Mouse (Mus musculus): ENCODE measurements around the gene Gm10135. TPM values are rescaled to one million over a fixed set of nuclear protein-coding genes. Genes with fewer than 3 reads are reported as not detected.
"Not testable (repeated sequence)": the region's sequence is repeated elsewhere in the genome, so short reads cannot be mapped to it uniquely, and the experiment has no call there.

The Gm10135 gene
- polyA plus RNA-seq, 1 experiment from 2014 or later: not detected

- H3K9ac ChIP-seq (ENCODE audit: low read depth, low read length): peak within 1 kb of the TSS; percentile 65
- H3K27ac ChIP-seq (ENCODE audit: low read depth, low read length): no peak within 1 kb of the TSS
- H3K36me3 ChIP-seq (ENCODE audit: control insufficient read depth, insufficient read depth, low read length): no peaks in the 10 kb centered on the region
- 7% methylated on average over 60 of the region's 65 CpGs for WGBS
- no peaks in the 10 kb centered on the region for H3K9me3 ChIP-seq (ENCODE audit: control insufficient read depth, low read length)
- 0 out of 2 replicates have a peak, but pooled peaks cover 4% of the 10 kb centered on the region for H3K4me1 ChIP-seq (ENCODE audit: control insufficient read depth, insufficient read depth, low read depth, low read length)
- peak within 1 kb of the TSS; percentile 48 for H3K4me3 ChIP-seq (ENCODE audit: low read length)
- ATAC-seq: peak; percentile 92
- no peaks in the 10 kb centered on the region; the same call in 1 of the 2 replicates for H3K27me3 ChIP-seq (replicated peaks; ENCODE audit: control insufficient read depth, insufficient read depth, low read length)
- H3K4me2 ChIP-seq (ENCODE audit: low read length): peak within 1 kb of the TSS; percentile 70
Observed at GRCm38 (mm10) chr5:73006784-73007581, 32.5 kb upstream of the Gm10135 start, which contains the start of gene Slc10a4. TSS of gene Slc10a4 (plus strand) at chr5:73006883.

DNA sequence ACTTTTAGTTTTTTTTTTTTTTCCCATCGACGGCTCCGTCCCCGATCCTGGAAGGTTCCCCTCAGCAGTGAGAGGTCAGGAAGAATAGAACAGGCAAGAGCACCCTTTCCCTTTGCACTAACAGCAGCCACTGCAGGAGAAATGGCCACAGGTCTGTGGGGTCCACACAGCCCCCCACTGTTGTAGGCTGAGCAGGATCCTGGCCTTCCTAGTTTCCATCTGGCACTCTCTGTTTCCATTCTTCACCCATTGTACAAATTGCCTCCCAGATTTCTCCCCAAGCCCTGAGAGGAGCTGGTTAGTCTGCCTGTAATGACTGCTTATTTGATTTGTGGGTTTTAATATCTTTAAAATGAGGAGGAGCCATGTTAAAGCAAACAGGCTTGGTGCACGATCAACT is 29.5 kb upstream of the Gm10135 start:
- Histone ChIP-seq H3K27me3 (replicated peaks; ENCODE audit: control insufficient read depth, insufficient read depth, low read length) (no peaks in the 10 kb centered on the region; the same call in 1 of the 2 replicates), H3K9ac (ENCODE audit: low read depth, low read length) (no peak overlapping the region), H3K4me1 (ENCODE audit: control insufficient read depth, insufficient read depth, low read depth, low read length) (0 out of 2 replicates have a peak, but pooled peaks cover 4% of the 10 kb centered on the region), H3K4me3 (ENCODE audit: low read length) (no peak overlapping the region), H3K27ac (ENCODE audit: low read depth, low read length) (no peak overlapping the region), H3K4me2 (ENCODE audit: low read length) (no peak overlapping the region), H3K9me3 (ENCODE audit: control insufficient read depth, low read length) (no peaks in the 10 kb centered on the region), H3K36me3 (ENCODE audit: control insufficient read depth, insufficient read depth, low read length) (no peaks in the 10 kb centered on the region)
- WGBS: 84% methylated on average over 5 of the region's 5 CpGs
- ATAC-seq: no peak

DNA sequence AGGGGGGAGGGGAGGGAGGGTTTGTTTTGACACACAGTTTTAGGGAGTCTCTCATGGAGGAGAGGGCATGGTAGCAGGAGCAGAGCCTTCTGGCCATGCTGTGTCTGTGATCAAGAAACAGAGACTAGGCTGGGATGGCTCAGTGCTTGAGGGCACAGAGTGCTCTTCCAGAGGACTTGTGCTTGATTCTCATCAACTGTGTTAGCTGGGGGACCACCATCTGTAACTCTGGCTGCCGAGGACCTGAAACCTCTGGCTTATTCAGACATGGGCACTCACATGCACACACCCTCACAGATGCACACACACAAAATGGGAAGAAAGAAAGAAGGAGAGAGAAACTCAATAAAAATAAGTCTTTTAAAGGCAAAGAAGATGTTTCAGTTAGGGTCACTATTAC is 24.0 kb upstream of the Gm10135 start:
- H3K4me3 ChIP-seq (ENCODE audit: low read length); H3K9me3 ChIP-seq (ENCODE audit: control insufficient read depth, low read length); ATAC-seq; H3K4me2 ChIP-seq (ENCODE audit: low read length); H3K4me1 ChIP-seq (ENCODE audit: control insufficient read depth, insufficient read depth, low read depth, low read length); H3K27ac ChIP-seq (ENCODE audit: low read depth, low read length); H3K36me3 ChIP-seq (ENCODE audit: control insufficient read depth, insufficient read depth, low read length); H3K27me3 ChIP-seq (replicated peaks; ENCODE audit: control insufficient read depth, insufficient read depth, low read length); H3K9ac ChIP-seq (ENCODE audit: low read depth, low read length): not testable (repeated sequence)
- 83% methylated on average over 1 of the region's 1 CpGs for WGBS

DNA sequence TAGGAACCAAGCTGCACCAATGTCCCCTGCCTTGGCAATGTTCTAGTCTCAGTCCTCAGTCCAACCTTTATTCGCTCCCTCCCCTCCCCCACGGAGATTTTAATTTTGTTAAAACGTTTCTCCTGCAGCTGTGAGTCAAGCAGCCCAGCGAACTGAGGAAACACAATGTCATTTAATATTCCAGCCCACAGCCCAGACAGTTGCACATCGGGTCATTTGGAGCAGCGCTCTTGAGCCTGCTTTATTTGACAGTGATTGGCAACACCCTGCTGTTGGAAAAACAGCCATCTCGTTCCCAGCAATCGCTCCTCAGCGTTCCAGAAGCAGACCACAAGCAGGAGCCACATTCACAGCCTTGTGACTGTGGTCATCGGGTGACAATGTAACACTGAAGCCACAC is 20.9 kb upstream of the Gm10135 start:
- no peaks in the 10 kb centered on the region for H3K9me3 ChIP-seq (ENCODE audit: control insufficient read depth, low read length)
- H3K27ac ChIP-seq (ENCODE audit: low read depth, low read length): no peak overlapping the region
- H3K4me1 ChIP-seq (ENCODE audit: control insufficient read depth, insufficient read depth, low read depth, low read length): peaks cover 3% of the 10 kb centered on the region; the same call in 1 of the 2 replicates
- no peaks in the 10 kb centered on the region for H3K27me3 ChIP-seq (replicated peaks; ENCODE audit: control insufficient read depth, insufficient read depth, low read length)
- H3K4me3 ChIP-seq (ENCODE audit: low read length): no peak overlapping the region
- no peaks in the 10 kb centered on the region for H3K36me3 ChIP-seq (ENCODE audit: control insufficient read depth, insufficient read depth, low read length)
- H3K9ac ChIP-seq (ENCODE audit: low read depth, low read length): no peak overlapping the region
- peak overlapping the region; percentile 34 for H3K4me2 ChIP-seq (ENCODE audit: low read length)
- 0 out of 2 replicates have a peak, but pooled peaks have one; percentile 45 for ATAC-seq
- WGBS: 16% methylated on average over 10 of the region's 10 CpGs

DNA sequence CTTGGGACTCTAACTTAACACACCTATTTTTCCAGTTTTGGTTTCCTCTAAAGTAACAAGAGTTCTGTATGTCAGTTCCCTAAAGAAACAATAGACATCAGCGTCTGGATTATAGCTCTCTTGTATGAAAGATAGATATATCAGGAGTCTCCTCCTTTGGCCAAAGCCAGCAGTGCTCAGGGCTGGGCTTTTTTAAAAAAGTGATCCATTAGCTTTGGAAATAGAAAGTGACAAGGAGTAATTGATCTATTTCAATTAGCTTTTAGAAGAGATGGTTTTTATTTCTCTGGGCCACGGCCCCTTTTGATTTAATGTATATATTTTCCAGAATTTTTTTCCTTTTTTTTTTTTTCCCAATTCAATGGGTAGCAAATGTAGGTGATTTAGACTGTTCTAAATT is 20.4 kb upstream of the Gm10135 start:
- no peaks in the 10 kb centered on the region for H3K36me3 ChIP-seq (ENCODE audit: control insufficient read depth, insufficient read depth, low read length)
- H3K9me3 ChIP-seq (ENCODE audit: control insufficient read depth, low read length): no peaks in the 10 kb centered on the region
- no peaks in the 10 kb centered on the region for H3K27me3 ChIP-seq (replicated peaks; ENCODE audit: control insufficient read depth, insufficient read depth, low read length)
- H3K4me2 ChIP-seq (ENCODE audit: low read length): no peak overlapping the region; the same call in 1 of the 2 replicates
- H3K9ac ChIP-seq (ENCODE audit: low read depth, low read length): no peak overlapping the region
- whole genome bisulfite sequencing: 28% methylated on average over 2 of the region's 2 CpGs
- no peak for ATAC-seq
- no peak overlapping the region for H3K27ac ChIP-seq (ENCODE audit: low read depth, low read length)
- peaks cover 3% of the 10 kb centered on the region; the same call in 1 of the 2 replicates for H3K4me1 ChIP-seq (ENCODE audit: control insufficient read depth, insufficient read depth, low read depth, low read length)
- H3K4me3 ChIP-seq (ENCODE audit: low read length): no peak overlapping the region

- peaks cover 3% of the 10 kb centered on the region; the same call in 1 of the 2 replicates for H3K4me1 ChIP-seq (ENCODE audit: control insufficient read depth, insufficient read depth, low read depth, low read length)
- H3K27ac ChIP-seq (ENCODE audit: low read depth, low read length): no peak overlapping the region
- no peaks in the 10 kb centered on the region for H3K27me3 ChIP-seq (replicated peaks; ENCODE audit: control insufficient read depth, insufficient read depth, low read length)
- no peaks in the 10 kb centered on the region for H3K36me3 ChIP-seq (ENCODE audit: control insufficient read depth, insufficient read depth, low read length)
- H3K9ac ChIP-seq (ENCODE audit: low read depth, low read length): no peak overlapping the region
- ATAC-seq: no peak
- H3K4me2 ChIP-seq (ENCODE audit: low read length): no peak overlapping the region
- H3K4me3 ChIP-seq (ENCODE audit: low read length): no peak overlapping the region
- H3K9me3 ChIP-seq (ENCODE audit: control insufficient read depth, low read length): no peaks in the 10 kb centered on the region
- 26% methylated on average over 8 of the region's 8 CpGs for WGBS
Observed at GRCm38 (mm10) chr5:72994424-72994823, 19.9 kb upstream of the Gm10135 start.

DNA sequence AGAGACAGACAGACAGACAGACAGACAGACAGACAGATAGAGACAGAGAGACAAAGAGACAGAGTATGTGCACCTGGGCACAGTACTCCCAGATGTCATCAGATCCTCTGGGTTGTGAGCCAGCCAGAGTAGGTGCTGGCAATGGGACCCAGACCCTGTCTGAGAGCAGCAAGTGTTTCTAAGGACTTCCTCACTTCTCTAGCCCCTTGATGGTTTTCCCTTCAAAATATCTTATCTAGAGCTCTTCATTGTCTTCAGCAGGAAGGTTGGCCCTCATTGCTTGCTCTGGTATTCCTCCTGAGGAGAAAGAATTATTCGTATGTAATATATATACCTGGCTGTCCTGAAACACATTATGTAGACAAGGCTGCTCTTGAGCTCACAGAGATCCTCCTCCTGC is 18.0 kb upstream of the Gm10135 start:
- 89% methylated on average over 1 of the region's 1 CpGs for WGBS
- no peak overlapping the region for H3K27ac ChIP-seq (ENCODE audit: low read depth, low read length)
- H3K4me2 ChIP-seq (ENCODE audit: low read length): no peak overlapping the region
- H3K27me3 ChIP-seq (replicated peaks; ENCODE audit: control insufficient read depth, insufficient read depth, low read length): no peaks in the 10 kb centered on the region
- H3K36me3 ChIP-seq (ENCODE audit: control insufficient read depth, insufficient read depth, low read length): no peaks in the 10 kb centered on the region
- no peak for ATAC-seq
- no peak overlapping the region for H3K4me3 ChIP-seq (ENCODE audit: low read length)
- no peak overlapping the region for H3K9ac ChIP-seq (ENCODE audit: low read depth, low read length)
- H3K4me1 ChIP-seq (ENCODE audit: control insufficient read depth, insufficient read depth, low read depth, low read length): peaks cover 3% of the 10 kb centered on the region; the same call in 1 of the 2 replicates
- H3K9me3 ChIP-seq (ENCODE audit: control insufficient read depth, low read length): no peaks in the 10 kb centered on the region

GRCm38 (mm10) chr5:72989756-72990155 is 15.3 kb upstream of the Gm10135 start:
- Histone ChIP-seq H3K27ac (ENCODE audit: low read depth, low read length) (no peak overlapping the region), H3K9ac (ENCODE audit: low read depth, low read length) (no peak overlapping the region), H3K4me1 (ENCODE audit: control insufficient read depth, insufficient read depth, low read depth, low read length) (no peaks in the 10 kb centered on the region), H3K4me2 (ENCODE audit: low read length) (no peak overlapping the region), H3K4me3 (ENCODE audit: low read length) (no peak overlapping the region), H3K36me3 (ENCODE audit: control insufficient read depth, insufficient read depth, low read length) (no peaks in the 10 kb centered on the region), H3K27me3 (replicated peaks; ENCODE audit: control insufficient read depth, insufficient read depth, low read length) (no peaks in the 10 kb centered on the region), H3K9me3 (ENCODE audit: control insufficient read depth, low read length) (no peaks in the 10 kb centered on the region)
- no peak for ATAC-seq
- WGBS: 60% methylated on average over 8 of the region's 8 CpGs

GRCm38 (mm10) chr5:72987786-72988185 is 13.3 kb upstream of the Gm10135 start:
- Histone ChIP-seq H3K4me1 (ENCODE audit: control insufficient read depth, insufficient read depth, low read depth, low read length) (no peaks in the 10 kb centered on the region), H3K4me2 (ENCODE audit: low read length) (no peak overlapping the region), H3K36me3 (ENCODE audit: control insufficient read depth, insufficient read depth, low read length) (no peaks in the 10 kb centered on the region), H3K4me3 (ENCODE audit: low read length) (no peak overlapping the region), H3K9ac (ENCODE audit: low read depth, low read length) (no peak overlapping the region), H3K27ac (ENCODE audit: low read depth, low read length) (no peak overlapping the region), H3K27me3 (replicated peaks; ENCODE audit: control insufficient read depth, insufficient read depth, low read length) (no peaks in the 10 kb centered on the region), H3K9me3 (ENCODE audit: control insufficient read depth, low read length) (no peaks in the 10 kb centered on the region)
- WGBS: 88% methylated on average over 7 of the region's 7 CpGs
- ATAC-seq: no peak

Data from hindbrain, embryonic 16.5 days (tissue).